Mouse (Mus musculus): Measurements from ENCODE around the gene Ruvbl2. TPM values are rescaled to one million over a fixed set of nuclear protein-coding genes. Genes with fewer than 3 reads are reported as not detected.
A peak's percentile ranks its signal among the peaks of the same experiment; 100 is the strongest.
"Not testable (repeated sequence)": the region's sequence is repeated elsewhere in the genome, so short reads cannot be mapped to it uniquely, and the experiment has no call there.

Ruvbl2 gene
- polyA plus RNA-seq, 1 experiment from 2014 or later = 127 TPM

DNA sequence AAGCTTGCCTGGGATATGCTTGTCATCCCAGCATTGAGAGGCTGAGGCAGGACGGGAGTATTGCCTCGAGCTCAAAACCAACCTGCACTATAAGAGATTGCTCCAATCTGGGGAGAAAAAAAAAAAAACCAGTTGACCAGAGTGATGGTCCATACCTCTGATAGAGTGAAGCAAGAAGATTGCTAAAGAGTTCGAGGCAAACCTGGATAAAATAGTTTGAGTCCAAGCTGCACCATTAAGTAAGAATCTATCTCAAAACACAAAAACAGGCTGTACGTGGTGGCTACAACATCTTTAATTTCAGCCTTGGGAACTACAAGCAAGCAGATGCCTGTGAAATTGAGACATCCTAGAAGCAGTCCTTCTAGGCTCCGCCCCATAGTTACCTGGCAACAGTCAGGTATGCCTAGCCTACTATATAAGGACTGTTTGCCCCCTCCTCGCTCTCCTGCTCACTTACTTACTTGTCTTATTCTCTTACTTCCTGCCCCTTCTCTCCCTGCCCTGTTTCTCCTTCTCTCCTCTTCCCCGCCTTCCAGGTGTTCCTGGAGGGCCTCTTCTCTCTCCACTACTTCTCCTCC is 29.3 kb upstream of the Ruvbl2 start:
- peaks cover 20% of the 10 kb centered on the region for H3K4me1 ChIP-seq
- H3K4me2 ChIP-seq (replicated peaks) = peak overlapping the region; percentile 77
- 40% methylated on average over 7 of the region's 7 CpGs for WGBS
- H3K27me3 ChIP-seq (replicated peaks) = no peaks in the 10 kb centered on the region
- peak overlapping the region; percentile 91 for H3K4me3 ChIP-seq
- H3K9me3 ChIP-seq = no peaks in the 10 kb centered on the region
- peaks cover 33% of the 10 kb centered on the region for H3K36me3 ChIP-seq
- no peak overlapping the region for H3K27ac ChIP-seq
- H3K9ac ChIP-seq = peak overlapping the region; percentile 89; the same call in 1 of the 2 replicates
- peak; percentile 41 for ATAC-seq (ENCODE audit: low FRiP score, low read depth)

DNA sequence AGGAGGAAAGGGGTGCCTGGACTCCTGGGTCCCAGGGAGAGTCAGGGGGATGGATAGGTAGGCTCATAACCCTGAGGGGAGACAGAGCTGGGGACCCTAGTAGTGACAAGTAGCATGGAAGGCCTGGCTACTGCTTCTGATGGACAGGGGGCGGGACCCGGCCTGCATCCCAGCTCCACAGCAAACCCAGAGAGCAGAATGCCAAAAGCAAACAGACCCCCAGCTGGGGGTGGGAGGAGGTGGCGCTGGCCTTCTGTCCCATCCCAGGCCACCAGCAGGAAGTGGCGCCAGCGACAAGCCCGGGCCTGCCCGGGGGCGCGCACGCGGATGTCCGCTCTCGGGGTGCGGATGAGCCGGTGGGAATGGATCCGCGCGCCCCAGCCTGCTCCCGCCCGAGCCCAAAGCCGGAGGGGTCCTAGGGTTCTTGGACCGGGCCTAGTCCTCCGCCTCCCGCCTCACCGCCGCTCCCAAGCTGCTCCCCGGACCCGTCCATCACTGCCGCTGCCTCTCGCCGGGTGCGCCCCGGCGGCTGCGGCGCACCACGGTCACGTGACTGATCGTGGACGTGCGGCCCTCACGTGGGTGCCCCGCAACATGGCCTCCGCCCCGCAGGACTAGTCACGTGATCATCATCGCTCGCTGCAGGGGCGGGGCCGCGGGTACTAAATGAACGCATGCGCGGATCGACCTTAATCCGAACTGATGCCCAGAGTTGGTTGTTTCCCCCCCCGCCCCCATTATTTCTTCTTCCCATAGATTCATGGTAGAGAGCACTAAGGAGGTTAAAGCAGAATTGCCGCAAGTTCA is 28.6 kb upstream of the Ruvbl2 start, which contains the start of gene Bax:
Bax (minus strand) TSS at position 616 of the 807 bp plus-strand sequence.
- Histone ChIP-seq H3K36me3 (peaks cover 34% of the 10 kb centered on the region), H3K27ac (no peak within 1 kb of the TSS), H3K27me3 (replicated peaks) (no peaks in the 10 kb centered on the region), H3K4me3 (peak within 1 kb of the TSS; percentile 91), H3K9ac (peak within 1 kb of the TSS; percentile 89), H3K4me1 (peaks cover 23% of the 10 kb centered on the region), H3K4me2 (replicated peaks) (peak within 1 kb of the TSS; percentile 77), H3K9me3 (no peaks in the 10 kb centered on the region)
- WGBS = under 1% methylated on average over 58 of the region's 58 CpGs
- ATAC-seq (ENCODE audit: low FRiP score, low read depth) = peak; percentile 72

DNA sequence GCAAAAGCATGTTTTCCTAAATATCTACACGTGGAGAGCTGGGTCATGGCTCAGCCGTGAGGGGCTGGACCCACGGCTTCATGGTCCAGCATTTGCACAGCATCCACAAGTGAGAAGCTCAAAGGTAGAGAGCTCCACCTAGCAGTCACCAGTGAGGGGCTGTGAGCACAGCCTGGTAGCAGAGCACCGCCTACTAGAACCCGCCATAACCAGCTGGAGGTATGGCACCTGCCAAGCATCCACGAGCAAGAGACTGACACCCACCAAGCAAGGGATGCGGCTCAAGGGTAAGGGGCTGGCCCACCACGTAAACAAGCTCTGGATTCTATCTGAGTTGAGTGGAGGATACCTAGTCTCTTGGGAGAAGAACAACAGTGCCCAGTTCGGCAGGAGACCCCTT is 27.7 kb upstream of the Ruvbl2 start:
- Histone ChIP-seq H3K4me2 (replicated peaks) (peak overlapping the region; percentile 77), H3K9ac (peak overlapping the region; percentile 89), H3K9me3 (no peaks in the 10 kb centered on the region), H3K4me3 (peak overlapping the region; percentile 91), H3K4me1 (peaks cover 30% of the 10 kb centered on the region), H3K27ac (no peak overlapping the region), H3K27me3 (replicated peaks) (no peaks in the 10 kb centered on the region), H3K36me3 (peaks cover 34% of the 10 kb centered on the region)
- no peak for ATAC-seq (ENCODE audit: low FRiP score, low read depth)
- 82% methylated on average over 9 of the region's 9 CpGs for WGBS

DNA sequence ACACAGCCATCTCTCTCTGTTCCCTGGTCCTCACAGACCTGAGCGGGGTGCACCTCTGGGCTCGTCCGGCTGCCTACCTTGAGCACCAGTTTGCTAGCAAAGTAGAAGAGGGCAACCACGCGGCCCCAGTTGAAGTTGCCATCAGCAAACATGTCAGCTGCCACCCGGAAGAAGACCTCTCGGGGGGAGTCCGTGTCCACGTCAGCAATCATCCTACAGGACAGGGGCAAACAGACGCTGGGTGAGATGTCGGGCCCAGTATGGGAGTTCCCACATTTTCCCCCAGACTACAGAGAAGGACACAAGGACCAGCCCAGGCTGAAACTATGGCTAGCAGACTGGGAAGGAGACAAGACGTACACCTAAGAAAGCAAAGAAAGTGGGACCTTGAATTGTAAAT is 27.2 kb upstream of the Ruvbl2 start:
- H3K9ac ChIP-seq = no peak overlapping the region
- no peak for ATAC-seq (ENCODE audit: low FRiP score, low read depth)
- H3K27ac ChIP-seq = no peak overlapping the region
- H3K4me2 ChIP-seq (replicated peaks) = peak overlapping the region; percentile 77
- peaks cover 34% of the 10 kb centered on the region for H3K4me1 ChIP-seq
- peaks cover 34% of the 10 kb centered on the region for H3K36me3 ChIP-seq
- WGBS = 96% methylated on average over 12 of the region's 12 CpGs
- H3K4me3 ChIP-seq = 0 out of 2 replicates have a peak overlapping the region, but pooled peaks have one; percentile 91
- H3K9me3 ChIP-seq = no peaks in the 10 kb centered on the region
- H3K27me3 ChIP-seq (replicated peaks) = no peaks in the 10 kb centered on the region

DNA sequence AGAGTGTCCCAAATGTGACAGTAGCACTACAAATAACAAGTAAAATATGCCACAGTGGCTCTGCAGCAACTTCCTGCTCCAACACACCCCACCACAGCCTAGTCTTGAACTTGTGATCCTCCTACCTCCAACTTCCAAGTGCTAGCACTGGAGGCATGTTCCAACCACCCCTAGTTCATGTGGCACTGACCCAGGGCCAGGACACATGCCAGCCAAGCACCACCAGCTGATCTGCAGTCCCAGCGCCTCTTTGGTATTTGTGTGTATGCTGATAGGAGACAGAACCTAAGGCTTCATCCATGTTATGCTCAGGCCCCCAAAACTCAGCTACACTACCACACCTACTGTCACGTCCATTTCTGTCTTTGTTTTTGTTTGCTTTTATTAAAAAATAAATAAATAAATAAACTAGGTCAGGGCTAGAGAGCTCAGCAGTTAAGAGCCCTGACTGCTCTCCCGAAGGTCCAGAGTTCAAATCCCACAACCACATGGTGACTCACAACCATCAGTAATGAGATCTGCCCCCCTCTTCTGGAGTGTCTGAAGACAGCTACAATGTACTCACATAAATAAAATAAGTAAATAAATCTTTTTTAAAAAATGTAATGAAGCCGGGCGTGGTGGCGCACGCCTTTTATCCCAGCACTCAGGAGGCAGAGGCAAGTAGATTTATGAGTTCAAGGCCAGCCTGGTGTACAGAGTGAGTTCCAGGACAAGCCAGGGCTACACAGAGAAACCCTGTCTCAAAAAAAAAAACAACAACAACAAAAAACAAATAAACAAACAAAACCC is 26.3 kb upstream of the Ruvbl2 start:
- H3K9ac ChIP-seq = no peak overlapping the region
- H3K4me3 ChIP-seq = no peak overlapping the region
- peaks cover 34% of the 10 kb centered on the region for H3K36me3 ChIP-seq
- ATAC-seq (ENCODE audit: low FRiP score, low read depth) = no peak
- H3K27me3 ChIP-seq (replicated peaks) = no peaks in the 10 kb centered on the region
- no peak overlapping the region for H3K4me2 ChIP-seq (replicated peaks)
- peaks cover 34% of the 10 kb centered on the region for H3K4me1 ChIP-seq
- H3K27ac ChIP-seq = no peak overlapping the region
- 93% methylated on average over 7 of the region's 7 CpGs for WGBS
- H3K9me3 ChIP-seq = no peaks in the 10 kb centered on the region

DNA sequence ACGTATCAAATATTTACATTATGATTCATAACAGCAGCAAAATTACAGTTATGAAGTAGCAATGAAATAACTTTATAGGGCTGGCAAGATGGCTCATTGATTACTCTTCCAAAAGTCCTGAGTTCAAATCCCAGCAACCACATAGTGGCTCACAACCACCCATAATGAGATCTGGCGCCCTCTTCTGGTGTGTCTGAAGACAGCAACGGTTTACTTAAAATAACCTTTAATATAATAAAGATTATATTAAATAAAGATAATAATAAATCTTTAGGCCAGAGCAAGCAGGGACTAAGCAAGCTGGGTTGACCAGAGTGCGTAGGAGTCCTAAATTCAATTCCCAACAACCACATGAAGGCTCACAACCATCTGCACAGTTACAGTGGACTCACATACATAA is 25.0 kb upstream of the Ruvbl2 start:
- Histone ChIP-seq H3K36me3 (peaks cover 39% of the 10 kb centered on the region), H3K4me1 (peaks cover 39% of the 10 kb centered on the region)
- not testable (repeated sequence) for H3K9ac ChIP-seq; H3K4me3 ChIP-seq; H3K27me3 ChIP-seq (replicated peaks); H3K27ac ChIP-seq; ATAC-seq (ENCODE audit: low FRiP score, low read depth); H3K9me3 ChIP-seq; H3K4me2 ChIP-seq (replicated peaks)
- 86% methylated on average over 4 of the region's 4 CpGs for WGBS

DNA sequence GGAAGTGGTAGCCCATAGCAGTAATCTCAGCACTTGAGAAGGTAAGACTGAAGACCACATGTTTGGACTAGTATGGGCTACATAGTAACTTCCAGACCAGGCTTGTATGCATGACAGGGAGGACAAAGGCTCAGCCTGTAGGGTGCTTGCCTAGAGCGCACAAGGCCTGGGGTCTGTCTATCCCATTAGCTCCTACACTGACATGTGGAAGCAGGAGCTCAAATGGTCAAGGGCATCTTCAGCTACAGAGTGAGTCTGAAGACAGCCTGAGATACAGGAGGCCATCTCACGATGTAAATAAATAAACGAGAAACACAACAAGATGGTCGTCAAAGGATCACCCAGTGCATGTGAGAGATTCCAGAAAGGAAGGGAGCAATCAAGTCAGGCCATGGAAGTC is 24.4 kb upstream of the Ruvbl2 start:
- Histone ChIP-seq H3K4me3 (no peak overlapping the region), H3K9me3 (no peaks in the 10 kb centered on the region), H3K36me3 (peaks cover 44% of the 10 kb centered on the region), H3K9ac (no peak overlapping the region), H3K4me1 (peaks cover 44% of the 10 kb centered on the region), H3K27me3 (replicated peaks) (no peaks in the 10 kb centered on the region), H3K27ac (no peak overlapping the region), H3K4me2 (replicated peaks) (no peak overlapping the region)
- WGBS = 90% methylated on average over 4 of the region's 4 CpGs
- no peak for ATAC-seq (ENCODE audit: low FRiP score, low read depth)

DNA sequence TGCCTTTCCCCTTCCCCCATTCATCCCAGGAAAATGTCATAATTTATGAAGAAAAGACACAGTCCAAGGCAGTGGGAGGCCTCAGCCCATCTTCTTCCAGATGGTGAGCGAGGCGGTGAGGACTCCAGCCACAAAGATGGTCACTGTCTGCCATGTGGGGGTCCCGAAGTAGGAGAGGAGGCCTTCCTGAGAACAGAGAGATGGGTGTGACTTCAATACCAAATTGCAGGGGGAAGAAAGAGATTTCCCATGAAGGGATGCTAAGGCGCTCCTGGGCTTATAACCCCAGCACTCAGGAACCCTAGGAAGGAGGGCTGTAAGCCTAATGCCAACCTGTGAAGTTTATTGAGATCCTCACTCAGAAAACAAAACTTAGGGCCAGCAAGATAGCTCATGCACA is 23.9 kb upstream of the Ruvbl2 start:
- peaks cover 49% of the 10 kb centered on the region for H3K36me3 ChIP-seq
- no peak overlapping the region for H3K9ac ChIP-seq
- no peak for ATAC-seq (ENCODE audit: low FRiP score, low read depth)

DNA sequence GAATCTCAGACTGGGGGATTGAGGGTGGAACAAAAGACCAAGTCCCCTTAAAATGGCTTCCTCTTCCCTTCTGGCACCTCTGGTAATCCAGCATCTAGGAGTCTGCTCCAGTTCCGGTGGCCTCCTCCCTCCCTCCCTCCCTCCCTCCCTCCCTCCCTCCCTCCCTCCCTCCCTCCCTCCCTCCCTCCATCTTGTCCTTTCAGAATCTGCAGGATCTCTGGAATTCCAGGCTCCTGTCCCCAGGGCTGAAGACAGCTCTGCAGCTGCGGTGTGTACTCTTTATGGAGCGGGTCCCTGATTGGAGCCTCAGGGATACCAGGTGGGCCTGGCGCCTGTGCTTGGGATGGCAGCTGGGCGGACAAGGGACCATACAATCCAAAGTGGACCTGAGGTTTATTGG is 23.4 kb upstream of the Ruvbl2 start:
- Histone ChIP-seq H3K4me2 (replicated peaks) (peak overlapping the region; percentile 59), H3K27me3 (replicated peaks) (no peaks in the 10 kb centered on the region), H3K4me3 (no peak overlapping the region), H3K4me1 (peaks cover 47% of the 10 kb centered on the region), H3K36me3 (peaks cover 49% of the 10 kb centered on the region), H3K27ac (peak overlapping the region; percentile 58; the same call in 1 of the 2 replicates), H3K9me3 (no peaks in the 10 kb centered on the region), H3K9ac (no peak overlapping the region)
- ATAC-seq (ENCODE audit: low FRiP score, low read depth) = no peak
- 40% methylated on average over 4 of the region's 5 CpGs for WGBS

More for the DNA sequence above, 23.9 kb upstream of the Ruvbl2 start:
- Histone ChIP-seq H3K9me3 (no peaks in the 10 kb centered on the region), H3K27me3 (replicated peaks) (no peaks in the 10 kb centered on the region), H3K4me2 (replicated peaks) (no peak overlapping the region), H3K27ac (no peak overlapping the region), H3K4me3 (no peak overlapping the region), H3K4me1 (peaks cover 46% of the 10 kb centered on the region)
- WGBS = 78% methylated on average over 4 of the region's 4 CpGs

DNA sequence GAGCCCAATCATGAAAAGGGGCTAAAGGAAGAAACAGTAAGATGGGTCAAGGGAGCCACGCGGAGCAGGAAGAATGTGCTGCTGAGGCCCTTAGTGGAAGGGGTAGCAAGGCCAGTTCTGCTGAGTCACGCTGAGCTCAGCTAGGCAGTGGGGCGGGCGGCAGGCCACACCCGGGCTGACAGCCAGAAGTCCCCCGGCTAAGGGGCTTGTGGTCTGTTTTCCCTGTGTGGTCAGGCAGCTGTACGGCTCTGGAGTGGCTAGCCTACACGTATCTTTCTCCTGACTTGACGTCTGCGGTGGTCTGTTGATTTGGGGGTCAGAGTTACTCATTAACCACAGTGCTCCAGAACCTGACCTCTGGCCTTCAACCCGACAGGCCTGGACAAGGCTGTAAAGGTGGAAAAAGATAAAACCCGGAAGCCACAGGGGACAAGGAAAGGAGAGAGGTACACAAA is 23.0 kb upstream of the Ruvbl2 start:
- H3K4me2 ChIP-seq (replicated peaks) = peak overlapping the region; percentile 59
- no peaks in the 10 kb centered on the region for H3K27me3 ChIP-seq (replicated peaks)
- H3K4me3 ChIP-seq = no peak overlapping the region
- peak overlapping the region; percentile 58 for H3K27ac ChIP-seq
- H3K4me1 ChIP-seq = peaks cover 43% of the 10 kb centered on the region
- peaks cover 49% of the 10 kb centered on the region for H3K36me3 ChIP-seq
- WGBS = 32% methylated on average over 13 of the region's 13 CpGs
- peak overlapping the region; percentile 26; the same call in 1 of the 2 replicates for H3K9ac ChIP-seq
- no peak for ATAC-seq (ENCODE audit: low FRiP score, low read depth)
- H3K9me3 ChIP-seq = no peaks in the 10 kb centered on the region

DNA sequence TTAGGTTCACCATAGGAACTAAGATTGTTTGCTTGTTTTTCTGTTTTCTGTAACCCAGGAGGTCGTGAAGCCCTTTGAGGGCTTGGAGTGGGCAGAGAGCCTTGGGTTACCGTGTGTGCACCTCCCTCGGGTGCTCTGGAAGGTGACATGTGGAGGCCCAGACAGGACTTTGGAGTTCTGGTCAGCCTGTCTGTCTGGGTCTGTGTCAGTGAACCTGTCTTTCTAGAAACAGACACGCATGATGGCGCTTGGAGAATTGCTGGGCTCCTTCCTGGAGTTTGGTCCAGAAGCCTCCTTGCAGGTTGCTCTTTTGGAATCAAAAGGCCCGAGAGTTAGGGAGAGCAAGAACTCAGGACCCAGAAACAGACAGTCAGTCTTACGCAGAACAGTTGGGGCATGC is 22.5 kb upstream of the Ruvbl2 start:
- ATAC-seq (ENCODE audit: low FRiP score, low read depth) = peak; percentile 7; the same call in 1 of the 2 replicates
- Histone ChIP-seq H3K27me3 (replicated peaks) (no peaks in the 10 kb centered on the region), H3K4me2 (replicated peaks) (peak overlapping the region; percentile 59), H3K27ac (peak overlapping the region; percentile 58; the same call in 1 of the 2 replicates), H3K9me3 (no peaks in the 10 kb centered on the region), H3K36me3 (peaks cover 48% of the 10 kb centered on the region), H3K4me1 (peaks cover 38% of the 10 kb centered on the region), H3K4me3 (peak overlapping the region; percentile 72; the same call in 1 of the 2 replicates), H3K9ac (0 out of 2 replicates have a peak overlapping the region, but pooled peaks have one; percentile 26)
- whole genome bisulfite sequencing = 82% methylated on average over 7 of the region's 7 CpGs
